In genomic region chr6:88198070-88198940, GRCm38 (mm10) we compare ENCODE assay signal across 8 mouse cellular contexts. TPM values are rescaled to one million over a fixed set of nuclear protein-coding genes. Genes with fewer than 3 reads are reported as not detected.
DNase-seq lines count a peak whose midpoint lies in the region; ATAC-seq and TF ChIP-seq lines count a peak whose summit lies in the region.

No protein-coding gene starts in this region.

- WGBS in intestine, embryonic 14.5 days, result under 1% methylated on average over 54 of the region's 62 CpGs
- WGBS in liver, embryonic 15.5 days (ENCODE audit: insufficient replicate concordance), result under 1% methylated on average over 60 of the region's 62 CpGs
- WGBS in neural tube, embryonic 12.5 days, result under 1% methylated on average over 59 of the region's 62 CpGs
- WGBS in cerebellum, adult 2 months, result under 1% methylated on average over 51 of the region's 62 CpGs

- TF ChIP-seq CTCF in brain, embryonic 14.5 days (IDR thresholded peaks at IDR 0.05; ENCODE audit: borderline replicate concordance, extremely low read depth, insufficient read depth, insufficient read length), result no peak
- TF ChIP-seq CTCF in cerebellum, adult 2 months (IDR thresholded peaks at IDR 0.05; ENCODE audit: borderline replicate concordance, insufficient read depth, low read depth, low read length), result no peak

- TF ChIP-seq POLR2A in brain, embryonic 14.5 days (IDR thresholded peaks at IDR 0.05; ENCODE audit: borderline replicate concordance, extremely low read depth, insufficient read depth, insufficient read length, poor library complexity, severe bottlenecking), result 0 out of 2 replicates have a peak, but pooled peaks have one; percentile 18
- TF ChIP-seq POLR2A in cerebellum, adult 2 months (IDR thresholded peaks at IDR 0.05; ENCODE audit: borderline replicate concordance, insufficient read depth, low read length), result no peak

- ATAC-seq in intestine, embryonic 14.5 days (replicated peaks; ENCODE audit: low FRiP score, low TSS enrichment, low read depth), result peak; percentile 52
- ATAC-seq in liver, embryonic 15.5 days (ENCODE audit: insufficient read depth), result peak; percentile 60
- ATAC-seq in neural tube, embryonic 12.5 days (ENCODE audit: low FRiP score, low read depth), result 0 out of 2 replicates have a peak, but pooled peaks have one; percentile 51

- DNase-seq in ES-E14 (ENCODE audit: low read depth, low spot score), result no peak
- peak; percentile 63 for DNase-seq in brain, embryonic 14.5 days (ENCODE audit: low read depth)
- DNase-seq in gastrocnemius, postnatal 14 days, result peak; percentile 80
- DNase-seq in intestine, embryonic 14.5 days (ENCODE audit: low spot score), result peak; percentile 81
- no peak for DNase-seq in cerebellum, adult 2 months
- no peak for DNase-seq in layer of hippocampus, adult 8-10 months (ENCODE audit: low spot score in 2 of 2)

- H3K4me1 ChIP-seq in ES-E14 (ENCODE audit: control insufficient read depth in 2 of 2, insufficient read depth in 2 of 2, low read length in 2 of 2, poor library complexity in 1 of 2), result peaks cover 0 to 7% of the 10 kb centered on the region in 2 experiments; a peak in 1 of 4 replicates
- peaks cover 29% of the 10 kb centered on the region for H3K4me1 ChIP-seq in intestine, embryonic 14.5 days (replicated peaks; ENCODE audit: control insufficient read depth, insufficient read depth, low read length)
- H3K4me1 ChIP-seq in liver, embryonic 15.5 days (replicated peaks), result peaks cover 60% of the 10 kb centered on the region
- H3K4me1 ChIP-seq in neural tube, embryonic 12.5 days, result peaks cover 39% of the 10 kb centered on the region
- H3K4me1 ChIP-seq in cerebellum, adult 2 months (ENCODE audit: control insufficient read depth, insufficient read depth, low read length), result peaks cover 4% of the 10 kb centered on the region; the same call in 1 of the 2 replicates

- H3K4me3 ChIP-seq in ES-E14 (ENCODE audit: insufficient read depth in 1 of 2, low read depth in 1 of 2, low read length in 2 of 2, poor library complexity in 1 of 2, severe bottlenecking in 1 of 2), result peak overlapping the region; percentile 52 to 67
- peak overlapping the region; percentile 33 for H3K4me3 ChIP-seq in intestine, embryonic 14.5 days (ENCODE audit: low read depth, low read length)
- H3K4me3 ChIP-seq in liver, embryonic 15.5 days (replicated peaks), result peak overlapping the region; percentile 52
- peak overlapping the region; percentile 34 for H3K4me3 ChIP-seq in neural tube, embryonic 12.5 days
- H3K4me3 ChIP-seq in cerebellum, adult 2 months (replicated peaks; ENCODE audit: insufficient read depth, low read depth, low read length), result no peak overlapping the region

- H3K27me3 ChIP-seq in intestine, embryonic 14.5 days (replicated peaks; ENCODE audit: control insufficient read depth, insufficient read depth, low read length), result peaks cover 100% of the 10 kb centered on the region
- H3K27me3 ChIP-seq in liver, embryonic 15.5 days, result peaks cover 99% of the 10 kb centered on the region
- peaks cover 100% of the 10 kb centered on the region for H3K27me3 ChIP-seq in neural tube, embryonic 12.5 days (replicated peaks)
- peaks cover 12% of the 10 kb centered on the region; the same call in 1 of the 2 replicates for H3K27me3 ChIP-seq in cerebellum, adult 2 months (ENCODE audit: control insufficient read depth, insufficient read depth, low read length)

- no peaks in the 10 kb centered on the region for H3K36me3 ChIP-seq in ES-E14 (ENCODE audit: control insufficient read depth, insufficient read depth, low read length, poor library complexity, severe bottlenecking)
- no peaks in the 10 kb centered on the region for H3K36me3 ChIP-seq in intestine, embryonic 14.5 days (ENCODE audit: control insufficient read depth, insufficient read depth, low read length)
- H3K36me3 ChIP-seq in liver, embryonic 15.5 days (replicated peaks), result no peaks in the 10 kb centered on the region
- H3K36me3 ChIP-seq in neural tube, embryonic 12.5 days, result no peaks in the 10 kb centered on the region

- no peaks in the 10 kb centered on the region for H3K9me3 ChIP-seq in ES-E14 (ENCODE audit: control insufficient read depth, insufficient read depth, low read depth, low read length)
- H3K9me3 ChIP-seq in intestine, embryonic 14.5 days (ENCODE audit: control insufficient read depth, low read length), result no peaks in the 10 kb centered on the region
- no peaks in the 10 kb centered on the region for H3K9me3 ChIP-seq in liver, embryonic 15.5 days (replicated peaks)
- H3K9me3 ChIP-seq in neural tube, embryonic 12.5 days, result no peaks in the 10 kb centered on the region

- intact Hi-C loops in gastrocnemius, postnatal 14 days (cut with DNase I; ENCODE audit: low total_unique reads), result loop anchor here (10.0 kb wide), 1 partner anchor 216 kb away; no protein-coding TSS in a partner anchor

- in situ Hi-C loops in ES-E14 (cut with MboI; ENCODE audit: low sequenced_read_pairs in 2 of 2, unreplicated experiment in 2 of 2), result no loop called here

- no peak overlapping the region for H3K9ac ChIP-seq in ES-E14 (ENCODE audit: insufficient read depth, low read depth, low read length, poor library complexity, severe bottlenecking)
- H3K9ac ChIP-seq in intestine, embryonic 14.5 days (ENCODE audit: low read length), result no peak overlapping the region
- no peak overlapping the region for H3K9ac ChIP-seq in liver, embryonic 15.5 days
- no peak overlapping the region for H3K9ac ChIP-seq in neural tube, embryonic 12.5 days

- no peak overlapping the region for H3K27ac ChIP-seq in ES-E14 (ENCODE audit: insufficient read depth, low read depth, low read length, poor library complexity, severe bottlenecking)
- H3K27ac ChIP-seq in intestine, embryonic 14.5 days (ENCODE audit: low read depth), result no peak overlapping the region
- no peak overlapping the region for H3K27ac ChIP-seq in liver, embryonic 15.5 days (replicated peaks)
- no peak overlapping the region for H3K27ac ChIP-seq in neural tube, embryonic 12.5 days
- H3K27ac ChIP-seq in cerebellum, adult 2 months (ENCODE audit: insufficient read depth, low read length), result no peak overlapping the region

- H3K4me2 ChIP-seq in intestine, embryonic 14.5 days (ENCODE audit: low read length), result peak overlapping the region; percentile 61
- peak overlapping the region; percentile 75 for H3K4me2 ChIP-seq in liver, embryonic 15.5 days
- peak overlapping the region; percentile 62 for H3K4me2 ChIP-seq in neural tube, embryonic 12.5 days (replicated peaks)

TF ChIP-seq in ES-E14, 5 proteins besides CTCF, POLR2A, EP300 and RAD21:
- TF ChIP-seq ZC3H11A (IDR thresholded peaks at IDR 0.05; ENCODE audit: borderline replicate concordance, low read depth, low read length) (no peak), ZNF384 (IDR thresholded peaks at IDR 0.05; ENCODE audit: low read depth, low read length) (no peak), MAFK (IDR thresholded peaks at IDR 0.05; ENCODE audit: insufficient read depth, low read depth, low read length) (no peak), HCFC1 (IDR thresholded peaks at IDR 0.05; ENCODE audit: borderline replicate concordance, insufficient read depth, low read length) (no peak), CHD2 (IDR thresholded peaks at IDR 0.05; ENCODE audit: low read depth, low read length) (no peak)

RNA-seq across cellular contexts. Expression of gene Gata2, which starts 4.6 kb away (rescaled TPM):
- total RNA-seq in ES-E14 (2012; rRNA removed), result 1.3 and 5.4 TPM in 2 replicates
- 11.4 and 15.6 TPM in 2 replicates for polyA plus RNA-seq in brain, embryonic 14.5 days (2012; rRNA removed)
- 1 to 10 TPM; 5.4 to 7.4 TPM for total RNA-seq in gastrocnemius, postnatal 14 days (2021)
- 3.7 and 4.7 TPM in 2 replicates for polyA plus RNA-seq in intestine, embryonic 14.5 days (2014; fragmentation: Nextera tagmentation; extraction: Ambion mirVana)
- polyA plus RNA-seq in liver, embryonic 15.5 days (2015; fragmentation: Nextera tagmentation; extraction: Ambion mirVana), result 3.5 and 5.2 TPM in 2 replicates
- 9.0 and 13.7 TPM in 2 replicates for polyA plus RNA-seq in neural tube, embryonic 12.5 days (2016; fragmentation: Nextera tagmentation; extraction: Ambion mirVana)
- 6.4 and 6.6 TPM in 2 replicates for polyA plus RNA-seq in cerebellum, adult 2 months (2012; rRNA removed)
- total RNA-seq in layer of hippocampus, adult 8-10 months (2022), result 1 to 10 TPM; 5.4 to 6.3 (median 5.8) TPM

RNA-seq across cellular contexts. Expression of gene Dnajb8, which starts 23.8 kb away (rescaled TPM):
- not detected in 2 replicates for total RNA-seq in ES-E14 (2012; rRNA removed)
- polyA plus RNA-seq in brain, embryonic 14.5 days (2012; rRNA removed), result not detected in 2 replicates
- total RNA-seq in gastrocnemius, postnatal 14 days (2021), result not detected
- polyA plus RNA-seq in intestine, embryonic 14.5 days (2014; fragmentation: Nextera tagmentation; extraction: Ambion mirVana), result not detected in 2 replicates
- polyA plus RNA-seq in liver, embryonic 15.5 days (2015; fragmentation: Nextera tagmentation; extraction: Ambion mirVana), result not detected in 2 replicates
- not detected in 2 replicates for polyA plus RNA-seq in neural tube, embryonic 12.5 days (2016; fragmentation: Nextera tagmentation; extraction: Ambion mirVana)
- not detected in 2 replicates for polyA plus RNA-seq in cerebellum, adult 2 months (2012; rRNA removed)
- total RNA-seq in layer of hippocampus, adult 8-10 months (2022), result not detected

Comparison
In these comparisons a context has a peak if more than half of its experiments do, and no peak if none do; other contexts are left out.
1. DNase-seq: peak in brain, embryonic 14.5 days (single experiment), gastrocnemius, postnatal 14 days (single experiment) and intestine, embryonic 14.5 days (single experiment); none in ES-E14 (single experiment), cerebellum, adult 2 months (0 of 2) and layer of hippocampus, adult 8-10 months (0 of 2).
2. Peak in every context shown above with its lines, with median percentiles within 50 percentile points of each other: ATAC-seq and H3K4me2 ChIP-seq.